Mouse (Mus musculus): Measurements from ENCODE around the gene Tbc1d8b.
A peak's percentile ranks its signal among the peaks of the same experiment; 100 is the strongest.
"Not testable (repeated sequence)": the region's sequence is repeated elsewhere in the genome, so short reads cannot be mapped to it uniquely, and the experiment has no call there.

Gene Tbc1d8b

DNA sequence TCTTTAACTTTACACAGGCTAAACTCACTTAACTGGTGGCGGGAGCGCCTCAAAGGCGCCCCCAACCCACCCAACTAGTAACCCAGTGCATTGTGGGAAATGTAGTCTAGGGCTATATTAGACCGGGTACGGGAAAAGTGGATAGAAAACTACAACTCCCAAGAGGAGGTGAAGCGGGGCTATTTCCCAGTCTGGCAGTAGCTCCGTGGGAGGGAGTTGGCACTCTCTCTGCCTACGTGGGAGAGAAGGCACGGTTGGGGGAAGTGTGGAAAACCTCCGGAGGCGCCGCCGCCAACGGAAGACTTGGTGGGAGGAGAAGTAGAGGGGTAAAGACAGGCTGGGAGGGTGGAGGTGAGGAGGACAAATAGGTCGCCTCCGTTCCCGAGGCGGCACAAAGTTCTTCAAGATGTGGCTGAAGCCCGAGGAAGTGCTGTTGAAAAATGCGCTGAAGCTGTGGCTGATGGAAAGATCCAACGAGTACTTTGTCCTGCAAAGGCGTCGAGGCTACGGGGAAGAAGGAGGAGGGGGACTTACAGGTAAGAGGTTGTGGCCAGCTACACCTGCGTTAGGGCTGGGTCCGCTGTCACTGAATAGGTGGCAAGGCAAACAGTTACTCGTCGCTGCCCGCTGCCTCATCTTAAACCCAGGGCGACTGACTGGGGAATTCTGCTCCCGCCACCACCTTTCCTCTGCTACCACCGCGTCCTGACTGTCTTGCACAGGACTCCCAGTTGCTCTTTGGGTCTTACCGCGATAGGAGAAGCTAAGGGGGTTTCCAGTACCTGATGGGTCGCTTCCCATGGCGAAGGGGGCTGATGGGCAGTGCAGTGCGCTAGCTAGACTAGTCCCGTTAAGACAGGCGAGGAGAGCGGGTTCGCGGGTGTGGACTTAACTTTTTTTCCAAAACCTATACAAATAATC is at the start of gene Tbc1d8b:
Gene Tbc1d8b (plus strand): TSS at position 222 of the 921 bp plus-strand sequence.
- DNase-seq (ENCODE audit: low read depth, low spot score) = peak; percentile 87

GRCm38 (mm10) chrX:139639744-139640143 is 45.1 kb upstream of the Tbc1d8b start:
- no peak for DNase-seq (ENCODE audit: low read depth, low spot score)

DNA sequence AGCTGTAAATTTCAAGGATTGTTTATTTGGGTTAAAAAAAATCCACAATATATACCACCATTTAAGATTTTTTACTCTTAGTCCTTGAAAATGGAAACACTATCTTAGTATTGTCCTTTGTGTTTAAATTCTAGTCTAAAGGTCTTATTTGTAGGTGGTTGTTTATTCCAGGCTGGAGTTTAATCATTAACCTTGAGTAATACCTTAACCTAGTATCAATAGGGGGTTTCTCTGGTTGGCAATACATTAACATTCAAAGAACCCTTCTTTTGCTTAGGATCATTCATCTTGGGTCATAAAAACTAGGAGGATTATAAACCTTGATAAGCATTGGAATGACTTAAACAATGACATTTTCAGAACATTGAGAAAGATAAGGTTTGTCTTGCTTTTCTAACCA is 44.4 kb upstream of the Tbc1d8b start:
- no peak for DNase-seq (ENCODE audit: low read depth, low spot score)

DNA sequence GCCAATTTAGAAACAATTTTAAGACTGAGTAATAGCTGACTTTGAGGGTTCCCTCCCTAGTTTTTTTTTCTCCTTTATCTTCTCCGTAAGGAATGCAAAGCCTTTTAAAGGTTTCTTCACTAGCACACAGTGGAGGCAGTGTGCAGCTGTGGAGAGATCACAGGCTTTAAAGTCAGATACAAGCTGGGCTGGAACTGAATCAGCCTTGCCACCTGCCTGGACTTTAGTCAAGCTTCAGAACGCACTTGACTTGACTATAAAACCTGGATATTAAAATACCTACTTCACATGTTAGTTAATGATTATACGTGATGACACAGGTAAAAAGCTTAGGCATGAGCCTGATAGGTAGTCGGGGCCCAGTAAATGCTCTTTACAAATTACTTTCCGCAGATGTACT is 32.6 kb upstream of the Tbc1d8b start:
- DNase-seq (ENCODE audit: low read depth, low spot score) = no peak

DNA sequence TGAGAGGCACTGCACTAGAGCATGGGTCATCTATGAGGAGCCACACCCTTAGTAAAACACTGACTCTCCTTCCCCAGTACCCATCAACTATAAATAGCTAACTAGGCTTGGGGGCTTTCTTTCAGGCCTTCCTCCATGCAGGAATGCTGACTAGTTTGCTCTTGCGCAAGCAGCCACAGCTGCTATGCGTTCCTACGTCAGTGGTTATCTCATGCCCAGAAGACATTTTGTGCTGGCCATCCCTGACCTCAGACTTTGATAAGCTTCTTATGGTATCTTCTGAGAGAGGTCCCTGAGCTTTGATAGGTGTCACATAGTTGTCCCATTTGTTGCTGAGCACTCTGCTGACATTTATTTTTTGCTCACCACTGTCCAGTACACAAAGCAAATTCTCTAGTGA is 31.5 kb upstream of the Tbc1d8b start:
- DNase-seq (ENCODE audit: low read depth, low spot score) = no peak

DNA sequence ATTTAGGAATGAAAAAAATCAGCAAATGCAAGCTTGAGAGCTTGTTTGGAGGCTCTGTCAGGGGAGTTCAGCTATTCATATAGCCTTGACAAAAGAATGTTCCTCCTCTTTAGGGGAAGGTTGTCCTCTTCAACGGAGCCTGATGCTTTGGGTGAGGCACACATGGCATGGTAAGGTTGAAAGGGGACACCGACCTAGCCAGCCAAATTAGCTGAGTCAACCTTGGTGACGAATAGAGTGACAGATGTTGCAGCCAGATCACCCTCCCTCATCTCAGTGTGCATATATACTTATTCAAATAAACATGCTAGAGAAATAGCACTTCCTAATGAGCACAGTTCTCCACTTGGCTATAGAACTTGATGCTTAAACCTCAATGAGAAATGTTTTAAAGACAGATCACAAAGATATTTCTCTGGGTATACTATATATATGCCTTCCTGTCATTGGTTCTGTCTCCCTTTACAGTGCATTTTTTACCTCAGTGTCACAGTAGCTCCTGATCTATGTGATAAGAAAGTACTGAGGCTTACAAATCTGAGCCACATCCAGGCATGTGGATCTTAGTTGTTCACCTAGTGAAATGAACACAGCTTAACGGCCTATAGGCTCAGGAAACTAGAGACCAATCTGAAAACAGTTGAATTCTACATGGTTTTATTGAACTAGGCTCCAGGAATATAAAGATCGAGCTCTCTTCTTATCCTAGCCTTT is 30.3 kb upstream of the Tbc1d8b start:
- DNase-seq (ENCODE audit: low read depth, low spot score) = no peak

GRCm38 (mm10) chrX:139662111-139662510 is 22.7 kb upstream of the Tbc1d8b start:
- DNase-seq (ENCODE audit: low read depth, low spot score) = no peak

DNA sequence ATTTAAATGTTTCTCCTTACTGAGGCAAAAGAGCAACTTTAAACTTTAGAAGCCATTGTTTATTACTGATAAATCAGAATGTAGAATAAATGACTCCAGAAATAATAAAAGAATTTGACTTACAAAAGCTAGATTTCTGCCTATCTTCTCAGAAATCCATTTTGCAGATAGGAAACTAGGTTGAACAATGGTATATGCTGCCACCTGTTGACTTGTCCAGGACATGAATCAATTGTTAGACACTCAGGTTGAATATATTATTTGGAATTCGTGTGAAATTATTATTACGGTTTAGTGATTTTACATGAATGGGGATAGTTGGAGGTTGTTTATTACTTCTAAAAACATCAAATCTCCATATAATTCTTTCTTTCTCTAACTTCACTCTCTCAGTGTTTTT is 19.0 kb upstream of the Tbc1d8b start:
- DNase-seq (ENCODE audit: low read depth, low spot score) = no peak

DNA sequence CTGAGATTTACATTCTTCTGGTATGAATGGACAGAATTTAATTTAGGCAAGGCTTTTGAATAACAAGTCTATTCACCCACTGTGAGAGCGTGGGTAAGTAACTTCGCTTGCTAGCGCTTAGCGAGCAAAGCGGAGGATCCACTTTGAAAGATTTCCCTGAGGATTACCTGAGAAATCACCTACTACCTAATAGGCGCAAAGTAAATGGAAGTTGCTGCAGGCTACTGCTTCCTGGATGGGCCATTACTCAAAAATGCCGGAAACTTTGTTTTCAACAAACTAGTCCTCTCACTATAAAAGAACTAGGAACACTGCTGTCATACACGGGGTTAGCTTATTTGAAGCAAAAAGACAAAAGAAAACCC is 404 bp upstream of the Tbc1d8b start:
- no peak for DNase-seq (ENCODE audit: low read depth, low spot score)

DNA sequence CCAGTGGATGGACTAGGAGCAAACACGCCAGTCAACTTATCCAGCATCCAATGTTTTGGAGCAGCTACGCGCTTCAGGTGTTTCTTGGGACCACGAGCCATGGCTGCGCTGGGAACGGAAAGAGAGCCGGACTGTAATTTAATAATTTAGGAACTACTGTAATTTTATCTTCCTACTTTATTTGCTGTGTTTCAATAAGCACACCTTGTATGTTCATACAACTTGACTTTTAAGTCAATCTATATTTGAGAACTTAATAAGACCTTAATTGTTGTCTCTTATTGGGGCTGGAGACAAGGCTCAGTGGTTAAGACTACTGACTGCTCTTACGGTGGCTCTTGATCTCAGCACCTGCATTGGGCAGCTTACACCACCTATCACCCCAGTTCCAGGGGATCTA is 29.6 kb downstream of the Tbc1d8b start, which contains the start of gene Gm15013:
Gene Gm15013 (minus strand): TSS at position 101 of the 400 bp plus-strand sequence.
- DNase-seq (ENCODE audit: low read depth, low spot score) = no peak

DNA sequence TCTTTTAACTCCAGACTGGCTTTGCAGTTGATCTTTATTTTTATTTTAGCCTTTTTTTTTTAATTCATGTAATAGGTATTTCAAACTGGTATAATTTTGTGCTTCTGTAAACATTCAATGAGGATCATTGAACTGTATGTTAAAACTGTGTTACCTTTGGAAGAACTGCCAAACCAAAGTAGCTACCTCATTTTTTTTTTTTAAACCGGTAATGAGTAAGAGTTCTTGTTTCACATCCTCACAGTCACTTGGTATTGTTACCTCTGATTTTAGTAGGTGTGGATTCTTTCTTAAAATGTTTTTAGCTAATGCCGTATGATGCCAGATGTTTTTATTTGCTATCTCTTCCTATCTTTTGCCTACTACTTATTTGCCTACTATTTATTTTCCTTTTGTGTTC is 37.6 kb downstream of the Tbc1d8b start:
- DNase-seq (ENCODE audit: low read depth, low spot score) = no peak

DNA sequence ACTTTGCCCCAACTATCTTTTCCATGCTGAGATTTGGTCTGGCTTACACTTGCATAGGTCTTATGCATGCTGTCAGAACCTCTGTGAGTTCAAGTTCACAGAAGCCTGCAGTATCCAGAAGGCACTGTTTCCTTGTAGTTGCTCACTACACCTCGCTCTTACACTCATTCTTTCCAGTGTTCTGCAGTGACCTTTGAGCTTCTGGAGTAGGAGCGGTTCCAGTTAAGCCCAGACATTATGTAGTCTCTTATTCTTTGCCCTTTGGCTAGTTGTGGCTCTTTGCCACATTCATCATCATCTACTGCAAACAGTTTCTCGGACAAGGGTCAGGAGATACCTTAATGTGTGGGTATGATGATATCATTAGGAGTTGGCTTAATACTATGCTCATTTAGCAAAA is 45.7 kb downstream of the Tbc1d8b start:
- DNase-seq (ENCODE audit: low read depth, low spot score) = no peak

GRCm38 (mm10) chrX:139737066-139737465 is 52.3 kb downstream of the Tbc1d8b start:
- no peak for DNase-seq (ENCODE audit: low read depth, low spot score)

- DNase-seq (ENCODE audit: low read depth, low spot score) = peak; percentile 48
Observed at GRCm38 (mm10) chrX:139751855-139752254, 67.1 kb downstream of the Tbc1d8b start.

DNA sequence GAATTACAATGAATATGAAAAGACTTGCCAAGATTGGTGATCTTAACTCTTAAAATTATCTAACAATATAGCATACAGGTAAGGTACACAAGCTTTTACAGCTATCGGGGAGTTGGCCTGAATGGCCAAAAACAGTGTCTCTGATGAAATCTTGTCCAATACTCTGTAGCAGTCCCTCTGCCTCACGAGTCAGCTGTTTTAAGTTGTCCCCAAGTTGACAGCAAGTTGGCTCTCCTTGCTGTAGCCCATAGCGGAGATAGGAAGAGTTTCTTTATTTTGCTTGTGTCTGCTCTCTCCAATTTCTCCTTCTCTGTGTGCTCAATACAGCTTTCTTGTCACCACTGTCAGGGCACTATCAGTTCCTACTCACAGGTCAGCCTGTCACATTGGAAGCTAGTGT is 73.8 kb downstream of the Tbc1d8b start:
- DNase-seq (ENCODE audit: low read depth, low spot score) = not testable (repeated sequence)

- DNase-seq (ENCODE audit: low read depth, low spot score) = no peak
Observed at GRCm38 (mm10) chrX:139762546-139762945, 77.8 kb downstream of the Tbc1d8b start.

DNA sequence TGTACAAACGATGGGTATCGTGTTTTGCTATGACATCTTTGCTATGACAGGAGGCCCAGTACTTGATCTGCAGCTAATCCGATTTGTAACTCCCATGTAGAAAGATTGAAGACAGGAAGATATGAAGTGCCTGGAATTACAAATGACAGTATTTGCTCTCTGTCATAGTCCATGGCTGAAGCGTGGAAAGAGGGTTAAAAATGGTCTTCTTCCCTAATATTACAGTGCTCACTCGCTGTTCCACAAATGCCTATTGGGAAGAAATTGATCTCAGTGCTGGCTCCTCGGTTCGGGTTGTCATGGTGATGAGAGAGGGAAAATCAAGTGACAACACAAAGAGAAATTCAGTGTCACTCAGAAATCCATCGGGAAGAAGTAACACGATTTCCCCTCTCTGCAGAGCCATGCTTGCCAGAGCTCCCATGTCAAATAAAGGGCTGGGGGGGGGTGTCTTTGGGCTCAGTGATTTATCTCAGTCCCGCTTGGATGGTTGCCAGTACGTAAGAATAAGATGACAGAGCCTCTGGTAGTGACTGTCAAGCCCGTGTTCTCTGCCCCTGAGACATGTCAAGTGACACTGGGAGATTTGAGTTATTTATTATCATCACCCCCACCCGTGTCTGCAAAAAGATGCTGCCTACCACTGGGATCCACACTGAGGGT is 85.3 kb downstream of the Tbc1d8b start:
- no peak for DNase-seq (ENCODE audit: low read depth, low spot score)

GRCm38 (mm10) chrX:139774309-139775083 is 89.7 kb downstream of the Tbc1d8b start:
- peak; percentile 58 for DNase-seq (ENCODE audit: low read depth, low spot score)

DNA sequence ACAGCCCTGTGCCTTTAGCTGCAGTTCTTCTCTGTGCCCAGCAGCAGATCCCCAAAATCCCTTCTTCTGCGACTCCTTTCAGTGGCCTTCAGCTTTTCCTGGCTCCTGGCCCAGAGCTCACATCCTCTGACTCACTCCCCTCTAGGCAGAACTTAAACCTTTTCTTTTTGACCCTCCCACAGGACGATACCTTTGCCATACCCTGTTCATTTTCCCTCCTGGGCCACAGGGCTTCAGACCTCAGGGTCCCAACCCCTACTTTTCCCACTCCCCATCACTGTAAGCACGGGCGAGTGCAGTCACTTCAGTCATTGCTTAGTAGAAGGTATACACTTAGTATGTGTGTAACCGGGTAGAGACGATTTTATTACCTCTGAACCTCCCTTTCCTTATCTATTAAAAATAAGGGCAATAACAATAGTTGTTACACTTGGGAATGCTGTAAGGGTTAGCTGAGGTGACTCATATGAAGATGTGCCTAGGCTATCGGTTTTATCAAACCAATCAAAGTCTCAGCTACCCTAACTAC is 90.4 kb downstream of the Tbc1d8b start:
- DNase-seq (ENCODE audit: low read depth, low spot score) = no peak

GRCm38 (mm10) chrX:139777357-139777756 is 92.6 kb downstream of the Tbc1d8b start:
- peak; percentile 53 for DNase-seq (ENCODE audit: low read depth, low spot score)

DNA sequence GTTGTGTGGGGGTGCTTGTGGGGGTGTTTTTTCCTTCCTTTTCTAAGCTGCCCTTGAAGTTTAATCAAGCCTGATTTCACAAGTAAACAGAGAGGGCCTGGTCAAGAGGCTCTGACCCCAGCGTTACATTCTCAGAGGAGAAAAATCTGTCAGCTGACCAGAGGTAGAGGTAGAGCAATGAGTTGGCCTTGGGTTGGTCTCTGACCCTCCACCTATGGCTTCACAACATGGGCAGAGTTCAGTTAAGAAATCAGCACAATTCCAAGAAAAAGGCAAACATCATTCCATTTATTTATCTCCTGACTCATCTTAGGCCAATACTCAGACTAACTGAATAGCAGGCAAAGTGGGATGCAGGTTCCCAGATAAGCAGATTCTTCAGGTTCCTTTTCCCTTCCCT is 94.1 kb downstream of the Tbc1d8b start:
- no peak for DNase-seq (ENCODE audit: low read depth, low spot score)
